Mouse (Mus musculus) kidney, embryonic 16.5 days (tissue): Measurements from ENCODE around the gene Scnm1. TPM values are rescaled to one million over a fixed set of nuclear protein-coding genes. Genes with fewer than 3 reads are reported as not detected.

ENCODE experiments used
- ATAC-seq: fragments of 200-750 bp; cut with Nextera tagmentation; 2 replicates; pipeline ENCODE4 v1.8.0; 2017; ENCODE audit warnings: moderate TSS enrichment; ENCODE audit not compliant: low FRiP score, low TSS enrichment
- H3K27ac ChIP-seq: fragments of 300-500 bp; sonication (generic); 2 replicates; pipeline ENCODE4 v1.5.1; 2014; ENCODE audit warnings: low read length
- H3K27me3 ChIP-seq: fragments of 300-500 bp; sonication (generic); 2 replicates; pipeline ENCODE4 v1.6.1; 2014; ENCODE audit warnings: low read length, control low read depth, mixed read lengths; ENCODE audit not compliant: insufficient read depth
- H3K36me3 ChIP-seq: fragments of 300-500 bp; sonication (generic); 2 replicates; pipeline ENCODE4 v1.6.1; 2014; ENCODE audit warnings: low read length, control low read depth, mixed read lengths; ENCODE audit not compliant: insufficient read depth
- H3K4me1 ChIP-seq: fragments of 300-500 bp; sonication (generic); 2 replicates; pipeline ENCODE4 v1.6.1; 2014; ENCODE audit warnings: low read length, control low read depth, mixed read lengths; ENCODE audit not compliant: insufficient read depth
- H3K4me2 ChIP-seq: fragments of 300-500 bp; sonication (generic); replicated peaks from 2 replicates; pipeline ENCODE4 v1.6.1; 2014; ENCODE audit warnings: low read depth, low read length
- H3K4me3 ChIP-seq: fragments of 300-500 bp; sonication (generic); 2 replicates; pipeline ENCODE4 v1.5.1; 2014; ENCODE audit warnings: mild to moderate bottlenecking, low read length
- H3K9ac ChIP-seq: fragments of 300-500 bp; sonication (generic); replicated peaks from 2 replicates; pipeline ENCODE4 v1.6.1; 2014; ENCODE audit warnings: low read length
- H3K9me3 ChIP-seq: fragments of 300-500 bp; sonication (generic); 2 replicates; pipeline ENCODE4 v1.6.1; 2016; ENCODE audit warnings: low read length, control low read depth
- WGBS: fragments of 180-500 bp; shearing (Covaris S2); extraction: QIAGEN DNeasy Blood & Tissue Kit; methylation state at CpG from one replicate; pipeline ENCODE4 v1.1.7; 2014; 5-methylcytosine and 5-hydroxymethylcytosine counted together
- polyA plus RNA-seq: library from polyadenylated mRNA; unstranded; fragments of >200 nt; fragmentation: Nextera tagmentation; extraction: Ambion mirVana; gene quantifications from 2 replicates; pipeline ENCODE4 v1.2.1, GENCODE M21; 2015

Gene Scnm1
- polyA plus RNA-seq: 71.6 and 79.0 TPM in 2 replicates

DNA sequence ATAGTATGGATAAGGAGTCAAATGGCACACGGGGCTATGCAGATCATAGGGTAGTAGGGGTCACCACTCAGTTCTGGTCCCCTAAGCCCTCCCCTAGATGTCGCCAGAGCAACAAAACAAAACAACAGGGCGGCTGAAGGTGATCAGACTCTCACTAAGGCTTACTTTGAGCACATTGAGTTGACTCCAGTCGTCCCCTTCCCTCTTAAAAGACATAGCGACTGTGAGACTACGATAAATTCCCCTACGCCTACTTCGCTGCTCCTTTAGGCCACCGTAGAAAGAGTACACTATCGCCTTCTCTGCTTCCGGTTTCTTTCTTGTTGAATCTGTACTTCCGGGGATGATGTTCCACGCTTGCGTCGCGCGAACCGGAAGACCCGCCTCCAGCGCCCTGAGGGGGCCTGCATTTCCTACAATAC is at the start of gene Scnm1, which contains the start of gene Lysmd1:
Scnm1 (minus strand) TSS at position 332 of the 422 bp plus-strand sequence.
Lysmd1 (plus strand) TSS at position 409 of the 422 bp plus-strand sequence.
- no peaks in the 10 kb centered on the region for H3K27me3 ChIP-seq
- no peaks in the 10 kb centered on the region for H3K9me3 ChIP-seq
- peak; percentile 91 for ATAC-seq
- 0% methylated on average over 20 of the region's 20 CpGs for WGBS
- H3K4me1 ChIP-seq: peaks cover 16% of the 10 kb centered on the region
- H3K4me3 ChIP-seq: peak within 1 kb of the TSS; percentile 70
- H3K9ac ChIP-seq: peak within 1 kb of the TSS; percentile 77
- peak within 1 kb of the TSS; percentile 69 for H3K4me2 ChIP-seq
- peak within 1 kb of the TSS; percentile 81 for H3K27ac ChIP-seq
- H3K36me3 ChIP-seq: no peaks in the 10 kb centered on the region; the same call in 1 of the 2 replicates

DNA sequence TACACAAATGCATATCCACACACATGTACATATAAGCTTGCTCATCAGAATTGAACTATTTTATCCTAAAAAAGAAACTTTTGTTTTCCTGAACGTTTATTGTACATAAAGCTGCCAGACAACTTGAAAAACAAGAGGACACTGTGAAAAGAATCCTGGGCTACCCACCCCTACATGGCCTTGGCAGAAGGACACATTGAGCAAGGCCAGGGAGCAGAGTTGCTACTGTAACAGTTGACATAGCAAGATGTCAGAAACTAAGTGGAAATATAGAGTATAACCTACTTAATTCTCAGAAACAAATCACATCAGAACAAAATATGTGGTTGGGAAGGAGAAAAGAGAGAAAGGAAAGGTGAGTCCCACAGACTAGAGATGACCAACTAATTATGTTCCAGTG is 48.0 kb upstream of the Scnm1 start:
- no peaks in the 10 kb centered on the region for H3K27me3 ChIP-seq
- H3K9ac ChIP-seq: no peak overlapping the region
- no peak overlapping the region for H3K27ac ChIP-seq
- H3K36me3 ChIP-seq: peaks cover 21% of the 10 kb centered on the region
- 69% methylated on average over 1 of the region's 1 CpGs for WGBS
- H3K9me3 ChIP-seq: no peaks in the 10 kb centered on the region
- no peak for ATAC-seq
- no peak overlapping the region for H3K4me2 ChIP-seq
- no peaks in the 10 kb centered on the region for H3K4me1 ChIP-seq
- no peak overlapping the region for H3K4me3 ChIP-seq

DNA sequence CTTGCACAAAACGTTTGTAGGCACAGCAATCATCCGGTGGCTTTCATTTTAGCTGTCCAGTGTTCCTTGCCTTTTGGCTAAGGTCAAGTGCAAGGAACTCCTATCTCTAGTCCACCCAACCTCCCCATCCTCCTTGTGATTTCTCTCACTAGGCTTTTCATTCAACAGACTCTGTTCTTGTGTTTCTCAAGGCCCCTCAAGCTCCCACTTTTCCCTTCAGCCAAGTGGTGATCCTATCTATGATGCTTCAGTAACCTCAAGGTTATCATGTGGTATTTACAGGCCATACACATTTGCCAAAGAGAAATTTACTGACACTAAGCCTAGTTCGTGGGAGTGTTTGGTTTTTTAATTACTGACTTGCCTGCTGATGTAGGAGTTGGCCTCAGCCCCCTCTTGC is 46.1 kb upstream of the Scnm1 start:
- Histone ChIP-seq H3K27ac (no peak overlapping the region), H3K9ac (no peak overlapping the region), H3K4me3 (no peak overlapping the region), H3K27me3 (no peaks in the 10 kb centered on the region; the same call in 1 of the 2 replicates), H3K4me1 (no peaks in the 10 kb centered on the region), H3K9me3 (no peaks in the 10 kb centered on the region), H3K36me3 (peaks cover 11% of the 10 kb centered on the region; the same call in 1 of the 2 replicates), H3K4me2 (no peak overlapping the region)
- ATAC-seq: no peak
- WGBS: 47% methylated on average over 3 of the region's 3 CpGs

DNA sequence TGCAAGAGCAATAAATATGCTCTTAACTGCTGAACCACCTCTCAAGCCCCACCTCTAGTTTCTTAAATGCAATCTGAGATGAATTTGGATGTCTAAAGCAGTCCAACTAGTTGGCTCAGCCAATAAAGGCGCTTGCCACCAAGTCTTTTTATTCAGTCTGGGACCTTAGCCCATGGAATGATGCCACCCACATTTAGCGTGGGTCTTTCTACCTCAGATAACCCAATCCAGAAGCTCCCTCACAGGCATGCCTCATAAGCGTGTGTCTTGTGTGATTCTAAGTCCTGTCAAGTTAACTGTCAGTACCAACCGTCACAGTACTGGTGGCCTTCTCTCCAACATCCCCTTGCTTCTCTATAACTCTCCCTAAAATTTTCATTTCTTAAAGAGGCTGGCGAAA is 45.1 kb upstream of the Scnm1 start:
- H3K27me3 ChIP-seq: peaks cover under 1% of the 10 kb centered on the region; the same call in 1 of the 2 replicates
- no peak for ATAC-seq
- H3K9ac ChIP-seq: no peak overlapping the region
- H3K36me3 ChIP-seq: 0 out of 2 replicates have a peak, but pooled peaks cover 2% of the 10 kb centered on the region
- no peaks in the 10 kb centered on the region for H3K9me3 ChIP-seq
- no peak overlapping the region for H3K4me2 ChIP-seq
- no peak overlapping the region for H3K27ac ChIP-seq
- 92% methylated on average over 5 of the region's 5 CpGs for WGBS
- H3K4me1 ChIP-seq: peaks cover 2% of the 10 kb centered on the region; the same call in 1 of the 2 replicates
- H3K4me3 ChIP-seq: no peak overlapping the region

DNA sequence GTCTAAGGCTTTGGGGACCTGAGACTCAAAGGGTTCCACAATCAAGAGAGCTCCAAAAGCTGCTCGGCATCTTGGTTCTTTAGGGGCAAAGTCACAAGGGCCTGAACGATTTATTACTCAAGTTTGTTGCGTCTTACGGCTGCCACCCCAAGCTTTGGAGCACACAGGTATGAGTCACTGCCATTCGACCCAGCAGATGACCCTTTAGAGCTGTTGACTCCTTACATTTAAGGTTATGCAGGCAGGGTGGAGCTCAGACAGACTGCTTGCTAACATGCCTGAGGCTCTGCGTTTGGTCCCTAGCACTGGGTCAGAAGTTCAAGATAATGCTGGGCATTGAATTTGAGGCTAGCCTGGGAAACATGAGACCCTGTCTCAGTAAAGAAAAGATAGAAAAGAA is 43.8 kb upstream of the Scnm1 start:
- Histone ChIP-seq H3K9ac (no peak overlapping the region), H3K4me3 (no peak overlapping the region), H3K4me1 (peaks cover 13% of the 10 kb centered on the region; the same call in 1 of the 2 replicates), H3K36me3 (no peaks in the 10 kb centered on the region), H3K27ac (no peak overlapping the region), H3K9me3 (no peaks in the 10 kb centered on the region), H3K27me3 (peaks cover 9% of the 10 kb centered on the region), H3K4me2 (no peak overlapping the region)
- 49% methylated on average over 6 of the region's 6 CpGs for WGBS
- no peak for ATAC-seq

DNA sequence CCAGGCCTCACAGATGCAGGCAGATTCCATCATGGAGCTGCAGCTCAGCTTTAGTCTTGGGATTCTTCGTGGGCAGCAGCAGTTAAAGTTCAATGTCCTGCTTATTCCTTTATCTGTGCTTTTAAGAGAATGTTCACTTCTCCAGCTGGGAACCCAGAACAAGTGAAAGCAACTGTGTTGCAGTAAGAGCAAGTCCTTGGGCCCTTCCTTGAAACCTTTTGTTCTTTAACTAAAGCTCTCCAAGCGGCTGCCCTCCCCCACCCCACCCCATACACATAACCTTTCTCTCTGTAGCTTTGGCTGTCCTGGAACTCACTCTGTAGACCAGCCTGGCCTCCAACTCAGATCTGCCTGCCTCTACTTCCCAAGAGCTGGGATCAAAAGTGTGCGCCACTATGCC is 42.7 kb upstream of the Scnm1 start:
- WGBS: 75% methylated on average over 3 of the region's 3 CpGs
- Histone ChIP-seq H3K9ac (no peak overlapping the region), H3K4me1 (peaks cover 13% of the 10 kb centered on the region; the same call in 1 of the 2 replicates), H3K27me3 (peaks cover 20% of the 10 kb centered on the region), H3K27ac (no peak overlapping the region), H3K4me2 (no peak overlapping the region), H3K36me3 (0 out of 2 replicates have a peak, but pooled peaks cover 6% of the 10 kb centered on the region), H3K9me3 (no peaks in the 10 kb centered on the region), H3K4me3 (no peak overlapping the region)
- no peak for ATAC-seq

DNA sequence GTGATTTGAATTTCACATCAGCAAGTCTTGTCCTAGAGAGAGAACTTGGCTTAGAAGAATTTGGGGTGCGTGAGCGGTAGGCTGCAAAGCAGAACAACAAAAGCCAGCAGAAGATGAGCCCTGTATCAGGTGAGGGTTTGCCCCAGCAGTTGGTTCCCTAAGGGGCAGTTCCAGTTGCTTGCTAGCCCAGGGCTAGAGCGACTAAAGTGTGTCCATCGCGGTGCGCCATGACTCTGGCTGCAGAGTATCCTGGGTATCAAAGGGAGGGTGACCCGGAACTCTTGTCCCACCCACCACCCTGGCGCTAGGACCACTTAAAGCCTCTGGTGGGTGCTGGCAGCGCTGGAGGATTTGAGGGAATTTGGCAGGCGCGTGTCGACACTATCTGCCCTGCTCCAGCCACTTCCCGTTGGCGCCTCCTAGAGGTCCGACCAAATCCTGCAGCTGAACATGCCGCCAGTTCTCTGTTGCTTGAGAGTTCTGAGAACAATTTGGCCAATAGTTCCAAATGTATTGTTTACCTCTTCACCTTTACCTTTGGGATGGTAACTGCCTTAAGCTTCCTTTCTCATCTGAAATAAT is 40.3 kb upstream of the Scnm1 start:
- Histone ChIP-seq H3K9ac (peak overlapping the region; percentile 64), H3K9me3 (no peaks in the 10 kb centered on the region), H3K36me3 (peaks cover 27% of the 10 kb centered on the region), H3K27ac (no peak overlapping the region), H3K27me3 (peaks cover 25% of the 10 kb centered on the region), H3K4me1 (peaks cover 13% of the 10 kb centered on the region; the same call in 1 of the 2 replicates), H3K4me2 (peak overlapping the region; percentile 76), H3K4me3 (peak overlapping the region; percentile 50)
- 3% methylated on average over 16 of the region's 16 CpGs for WGBS
- peak; percentile 73 for ATAC-seq

DNA sequence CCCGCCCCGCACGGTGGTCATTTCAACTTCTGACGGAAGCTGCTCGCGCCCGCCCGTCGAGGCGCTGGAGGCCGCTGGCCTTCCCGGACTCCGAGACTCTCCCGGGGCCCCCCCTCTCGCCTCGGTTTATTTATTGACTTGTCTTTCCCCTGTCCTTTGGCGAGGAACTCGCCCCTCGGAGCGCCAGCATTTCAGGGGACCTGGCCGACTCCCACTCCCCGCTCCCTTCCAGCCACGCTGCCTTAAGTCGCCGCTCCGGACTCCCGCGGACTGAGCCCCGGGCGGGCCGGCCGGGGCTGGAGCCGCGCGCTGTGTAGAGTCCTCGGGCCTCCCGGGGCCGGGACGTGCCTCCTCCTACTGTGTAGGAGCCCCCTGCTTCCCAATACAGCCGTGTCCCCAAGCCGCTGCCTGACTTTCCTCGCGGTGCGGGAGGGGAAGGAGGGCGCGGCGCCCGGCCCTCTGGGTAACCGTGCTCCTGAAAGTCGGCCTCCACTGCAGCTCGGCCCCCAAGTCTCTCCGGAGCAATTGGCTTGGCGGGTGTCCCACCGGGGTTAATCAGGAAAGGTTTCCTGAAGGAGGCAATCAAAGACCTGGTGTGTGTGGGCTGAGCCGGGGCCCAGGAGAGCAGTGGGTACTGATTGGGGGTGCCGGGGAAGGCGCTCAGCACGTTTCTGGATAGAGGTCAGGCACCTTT is 39.6 kb upstream of the Scnm1 start:
- H3K36me3 ChIP-seq: peaks cover 27% of the 10 kb centered on the region
- H3K4me3 ChIP-seq: peak overlapping the region; percentile 50
- 3% methylated on average over 58 of the region's 58 CpGs for WGBS
- peak overlapping the region; percentile 64 for H3K9ac ChIP-seq
- peak overlapping the region; percentile 76 for H3K4me2 ChIP-seq
- H3K27ac ChIP-seq: no peak overlapping the region
- H3K9me3 ChIP-seq: no peaks in the 10 kb centered on the region
- peaks cover 25% of the 10 kb centered on the region for H3K27me3 ChIP-seq
- ATAC-seq: peak; percentile 59
- H3K4me1 ChIP-seq: peaks cover 13% of the 10 kb centered on the region; the same call in 1 of the 2 replicates

DNA sequence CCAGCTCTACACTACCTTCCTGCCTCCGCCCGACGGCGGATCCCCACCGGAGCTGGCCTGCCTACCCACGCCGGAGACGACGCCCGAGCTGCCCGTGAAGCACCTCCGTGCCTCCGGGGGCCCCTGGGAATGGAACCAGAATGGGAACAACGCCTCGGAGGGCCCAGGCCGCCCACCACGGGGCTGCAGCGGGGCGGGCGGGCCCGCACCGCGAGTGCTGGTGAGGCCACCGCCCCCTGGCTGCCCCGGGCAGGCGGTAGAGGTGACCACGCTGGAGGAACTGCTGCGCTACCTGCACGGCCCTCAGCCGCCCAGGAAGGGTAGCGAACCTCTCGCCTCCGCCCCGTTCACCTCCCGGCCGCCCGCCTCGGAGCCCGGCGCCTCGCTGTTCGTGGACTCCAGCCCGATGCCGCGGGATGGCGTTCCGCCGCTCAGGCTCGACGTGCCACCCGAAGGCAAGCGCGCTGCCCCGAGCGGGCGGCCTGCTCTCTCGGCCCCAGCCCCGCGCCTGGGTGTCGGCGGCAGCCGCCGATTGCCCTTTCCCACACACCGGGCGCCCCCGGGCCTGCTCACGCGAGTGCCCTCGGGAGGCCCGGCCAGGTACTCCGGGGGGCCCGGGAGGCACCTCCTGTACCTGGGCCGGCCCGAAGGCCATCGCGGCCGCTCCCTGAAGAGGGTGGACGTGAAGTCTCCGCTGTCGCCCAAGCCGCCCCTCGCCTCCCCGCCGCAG is 38.9 kb upstream of the Scnm1 start:
- Histone ChIP-seq H3K9ac (peak overlapping the region; percentile 64; the same call in 1 of the 2 replicates), H3K4me3 (peak overlapping the region; percentile 50), H3K27ac (no peak overlapping the region), H3K9me3 (no peaks in the 10 kb centered on the region), H3K4me1 (peaks cover 13% of the 10 kb centered on the region; the same call in 1 of the 2 replicates), H3K36me3 (peaks cover 27% of the 10 kb centered on the region), H3K4me2 (peak overlapping the region; percentile 76), H3K27me3 (peaks cover 25% of the 10 kb centered on the region)
- no peak for ATAC-seq
- 24% methylated on average over 70 of the region's 84 CpGs for WGBS
